Mouse (Mus musculus): Measurements from ENCODE around the gene Camkmt. TPM values are rescaled to one million over a fixed set of nuclear protein-coding genes. Genes with fewer than 3 reads are reported as not detected.

Camkmt gene
- polyA plus RNA-seq, 1 experiment from 2014 or later, result 20.2 TPM

GRCm38 (mm10) chr17:85103310-85103709 is 13.0 kb downstream of the Camkmt start:
- no peak overlapping the region for H3K4me2 ChIP-seq (ENCODE audit: low read length)
- no peak overlapping the region for H3K4me3 ChIP-seq (replicated peaks; ENCODE audit: low read length)
- peaks cover 7% of the 10 kb centered on the region; the same call in 1 of the 2 replicates for H3K9me3 ChIP-seq (ENCODE audit: control insufficient read depth, low read length)
- peaks cover 8% of the 10 kb centered on the region; the same call in 1 of the 2 replicates for H3K36me3 ChIP-seq (ENCODE audit: control insufficient read depth, insufficient read depth)
- no peaks in the 10 kb centered on the region for H3K4me1 ChIP-seq (replicated peaks; ENCODE audit: control insufficient read depth, insufficient read depth, low read length)
- 70% methylated on average over 2 of the region's 2 CpGs for WGBS
- H3K9ac ChIP-seq (replicated peaks; ENCODE audit: low read depth, low read length), result no peak overlapping the region
- no peak for ATAC-seq
- no peaks in the 10 kb centered on the region for H3K27me3 ChIP-seq (replicated peaks; ENCODE audit: control insufficient read depth, insufficient read depth, low read length)
- H3K27ac ChIP-seq (ENCODE audit: low read length), result no peak overlapping the region

- Histone ChIP-seq H3K9ac (replicated peaks; ENCODE audit: low read depth, low read length) (no peak overlapping the region), H3K4me2 (ENCODE audit: low read length) (no peak overlapping the region), H3K27ac (ENCODE audit: low read length) (no peak overlapping the region), H3K4me3 (replicated peaks; ENCODE audit: low read length) (no peak overlapping the region), H3K9me3 (ENCODE audit: control insufficient read depth, low read length) (no peaks in the 10 kb centered on the region), H3K4me1 (replicated peaks; ENCODE audit: control insufficient read depth, insufficient read depth, low read length) (no peaks in the 10 kb centered on the region), H3K36me3 (ENCODE audit: control insufficient read depth, insufficient read depth) (no peaks in the 10 kb centered on the region), H3K27me3 (replicated peaks; ENCODE audit: control insufficient read depth, insufficient read depth, low read length) (no peaks in the 10 kb centered on the region)
- 100% methylated on average over 1 of the region's 1 CpGs for WGBS
- ATAC-seq, result no peak
These were observed 20.3 kb downstream of the Camkmt start for GRCm38 (mm10) chr17:85110640-85111039.

- Histone ChIP-seq H3K27me3 (replicated peaks; ENCODE audit: control insufficient read depth, insufficient read depth, low read length) (no peaks in the 10 kb centered on the region; the same call in 1 of the 2 replicates), H3K9ac (replicated peaks; ENCODE audit: low read depth, low read length) (no peak overlapping the region), H3K4me1 (replicated peaks; ENCODE audit: control insufficient read depth, insufficient read depth, low read length) (no peaks in the 10 kb centered on the region), H3K27ac (ENCODE audit: low read length) (no peak overlapping the region), H3K36me3 (ENCODE audit: control insufficient read depth, insufficient read depth) (no peaks in the 10 kb centered on the region), H3K9me3 (ENCODE audit: control insufficient read depth, low read length) (no peaks in the 10 kb centered on the region), H3K4me2 (ENCODE audit: low read length) (no peak overlapping the region), H3K4me3 (replicated peaks; ENCODE audit: low read length) (no peak overlapping the region)
- ATAC-seq, result no peak
- 80% methylated on average over 8 of the region's 8 CpGs for WGBS
These were observed 23.1 kb downstream of the Camkmt start for GRCm38 (mm10) chr17:85113441-85113840.

- no peak for ATAC-seq
- Histone ChIP-seq H3K4me1 (replicated peaks; ENCODE audit: control insufficient read depth, insufficient read depth, low read length) (no peaks in the 10 kb centered on the region), H3K27me3 (replicated peaks; ENCODE audit: control insufficient read depth, insufficient read depth, low read length) (no peaks in the 10 kb centered on the region; the same call in 1 of the 2 replicates), H3K27ac (ENCODE audit: low read length) (no peak overlapping the region), H3K36me3 (ENCODE audit: control insufficient read depth, insufficient read depth) (no peaks in the 10 kb centered on the region), H3K4me2 (ENCODE audit: low read length) (no peak overlapping the region), H3K4me3 (replicated peaks; ENCODE audit: low read length) (no peak overlapping the region), H3K9ac (replicated peaks; ENCODE audit: low read depth, low read length) (no peak overlapping the region), H3K9me3 (ENCODE audit: control insufficient read depth, low read length) (no peaks in the 10 kb centered on the region)
- 25% methylated on average over 4 of the region's 4 CpGs for WGBS
These were observed 26.3 kb downstream of the Camkmt start for GRCm38 (mm10) chr17:85116643-85117042.

GRCm38 (mm10) chr17:85138393-85138792 is 48.0 kb downstream of the Camkmt start:
- H3K27ac ChIP-seq (ENCODE audit: low read length), result no peak overlapping the region
- 91% methylated on average over 1 of the region's 1 CpGs for WGBS
- no peak overlapping the region for H3K4me3 ChIP-seq (replicated peaks; ENCODE audit: low read length)
- H3K4me2 ChIP-seq (ENCODE audit: low read length), result no peak overlapping the region
- no peaks in the 10 kb centered on the region for H3K36me3 ChIP-seq (ENCODE audit: control insufficient read depth, insufficient read depth)
- no peak overlapping the region for H3K9ac ChIP-seq (replicated peaks; ENCODE audit: low read depth, low read length)
- H3K4me1 ChIP-seq (replicated peaks; ENCODE audit: control insufficient read depth, insufficient read depth, low read length), result no peaks in the 10 kb centered on the region
- H3K27me3 ChIP-seq (replicated peaks; ENCODE audit: control insufficient read depth, insufficient read depth, low read length), result no peaks in the 10 kb centered on the region
- no peak for ATAC-seq
- H3K9me3 ChIP-seq (ENCODE audit: control insufficient read depth, low read length), result no peaks in the 10 kb centered on the region

- Histone ChIP-seq H3K9ac (replicated peaks; ENCODE audit: low read depth, low read length) (no peak overlapping the region), H3K36me3 (ENCODE audit: control insufficient read depth, insufficient read depth) (no peaks in the 10 kb centered on the region), H3K4me2 (ENCODE audit: low read length) (no peak overlapping the region), H3K27ac (ENCODE audit: low read length) (no peak overlapping the region), H3K9me3 (ENCODE audit: control insufficient read depth, low read length) (no peaks in the 10 kb centered on the region), H3K4me1 (replicated peaks; ENCODE audit: control insufficient read depth, insufficient read depth, low read length) (no peaks in the 10 kb centered on the region), H3K27me3 (replicated peaks; ENCODE audit: control insufficient read depth, insufficient read depth, low read length) (no peaks in the 10 kb centered on the region), H3K4me3 (replicated peaks; ENCODE audit: low read length) (no peak overlapping the region)
- 74% methylated on average over 3 of the region's 3 CpGs for WGBS
- ATAC-seq, result no peak
These were observed 51.3 kb downstream of the Camkmt start for GRCm38 (mm10) chr17:85141621-85142020.

GRCm38 (mm10) chr17:85142495-85143111 is 52.3 kb downstream of the Camkmt start:
- WGBS, result 18% methylated on average over 5 of the region's 5 CpGs
- Histone ChIP-seq H3K27ac (ENCODE audit: low read length) (no peak overlapping the region), H3K27me3 (replicated peaks; ENCODE audit: control insufficient read depth, insufficient read depth, low read length) (no peaks in the 10 kb centered on the region), H3K9ac (replicated peaks; ENCODE audit: low read depth, low read length) (no peak overlapping the region), H3K9me3 (ENCODE audit: control insufficient read depth, low read length) (no peaks in the 10 kb centered on the region), H3K4me1 (replicated peaks; ENCODE audit: control insufficient read depth, insufficient read depth, low read length) (no peaks in the 10 kb centered on the region), H3K36me3 (ENCODE audit: control insufficient read depth, insufficient read depth) (no peaks in the 10 kb centered on the region), H3K4me2 (ENCODE audit: low read length) (no peak overlapping the region), H3K4me3 (replicated peaks; ENCODE audit: low read length) (no peak overlapping the region)
- ATAC-seq, result no peak

- Histone ChIP-seq H3K27ac (ENCODE audit: low read length) (no peak overlapping the region), H3K9ac (replicated peaks; ENCODE audit: low read depth, low read length) (no peak overlapping the region), H3K27me3 (replicated peaks; ENCODE audit: control insufficient read depth, insufficient read depth, low read length) (no peaks in the 10 kb centered on the region), H3K4me2 (ENCODE audit: low read length) (no peak overlapping the region), H3K9me3 (ENCODE audit: control insufficient read depth, low read length) (no peaks in the 10 kb centered on the region), H3K4me3 (replicated peaks; ENCODE audit: low read length) (no peak overlapping the region), H3K4me1 (replicated peaks; ENCODE audit: control insufficient read depth, insufficient read depth, low read length) (no peaks in the 10 kb centered on the region), H3K36me3 (ENCODE audit: control insufficient read depth, insufficient read depth) (no peaks in the 10 kb centered on the region)
- 91% methylated on average over 6 of the region's 6 CpGs for WGBS
- no peak for ATAC-seq
These were observed 53.8 kb downstream of the Camkmt start for GRCm38 (mm10) chr17:85144141-85144540.

- no peaks in the 10 kb centered on the region for H3K4me1 ChIP-seq (replicated peaks; ENCODE audit: control insufficient read depth, insufficient read depth, low read length)
- no peaks in the 10 kb centered on the region for H3K9me3 ChIP-seq (ENCODE audit: control insufficient read depth, low read length)
- no peak overlapping the region for H3K4me2 ChIP-seq (ENCODE audit: low read length)
- no peak for ATAC-seq
- H3K27me3 ChIP-seq (replicated peaks; ENCODE audit: control insufficient read depth, insufficient read depth, low read length), result no peaks in the 10 kb centered on the region
- WGBS, result 85% methylated on average over 1 of the region's 1 CpGs
- no peaks in the 10 kb centered on the region for H3K36me3 ChIP-seq (ENCODE audit: control insufficient read depth, insufficient read depth)
- no peak overlapping the region for H3K4me3 ChIP-seq (replicated peaks; ENCODE audit: low read length)
- H3K9ac ChIP-seq (replicated peaks; ENCODE audit: low read depth, low read length), result no peak overlapping the region
- no peak overlapping the region for H3K27ac ChIP-seq (ENCODE audit: low read length)
These were observed 58.0 kb downstream of the Camkmt start for GRCm38 (mm10) chr17:85148348-85148747.
